Mouse (Mus musculus) forebrain, embryonic 14.5 days (tissue): ENCODE measurements around the gene Adrb1. TPM values are rescaled to one million over a fixed set of nuclear protein-coding genes. Genes with fewer than 3 reads are reported as not detected.
"Not testable (repeated sequence)": the region's sequence is repeated elsewhere in the genome, so short reads cannot be mapped to it uniquely, and the experiment has no call there.

Source experiments
- ATAC-seq: fragments of 200-750 bp; cut with Nextera tagmentation; 2 replicates; pipeline ENCODE4 v1.8.0; 2017; ENCODE audit warnings: mild to moderate bottlenecking, moderate library complexity
- DNase-seq: peaks from one replicate; pipeline ENCODE4 v3.0.0-alpha.2; 2015; ENCODE audit warnings: low spot score
- H3K27ac ChIP-seq: fragments of 300-500 bp; sonication (generic); 2 replicates; pipeline ENCODE4 v1.5.1; 2014; ENCODE audit warnings: low read depth, mild to moderate bottlenecking, control low read depth, low read length, moderate library complexity
- H3K27me3 ChIP-seq: fragments of 300-500 bp; sonication (generic); replicated peaks from 2 replicates; pipeline ENCODE4 v1.6.1; 2014; ENCODE audit warnings: low read length, control low read depth, mixed read lengths; ENCODE audit not compliant: control insufficient read depth, insufficient read depth
- H3K36me3 ChIP-seq: fragments of 300-500 bp; sonication (generic); 2 replicates; pipeline ENCODE4 v1.6.1; 2014; ENCODE audit warnings: low read length, control low read depth; ENCODE audit not compliant: control insufficient read depth, insufficient read depth
- H3K4me1 ChIP-seq: fragments of 300-500 bp; sonication (generic); 2 replicates; pipeline ENCODE4 v1.6.1; 2014; ENCODE audit warnings: antibody characterized with exemption, low read length, control low read depth; ENCODE audit not compliant: control insufficient read depth, insufficient read depth
- H3K4me2 ChIP-seq: fragments of 300-500 bp; sonication (generic); 2 replicates; pipeline ENCODE4 v1.6.1; 2014; ENCODE audit warnings: mild to moderate bottlenecking, control low read depth, low read length
- H3K4me3 ChIP-seq: fragments of 300-500 bp; sonication (generic); 2 replicates; pipeline ENCODE4 v1.5.1; 2014; ENCODE audit warnings: low read depth, low read length, control low read depth
- H3K9ac ChIP-seq: fragments of 300-500 bp; sonication (generic); 2 replicates; pipeline ENCODE4 v1.6.1; 2014; ENCODE audit warnings: mild to moderate bottlenecking, low read length, control low read depth, moderate library complexity
- H3K9me3 ChIP-seq: fragments of 300-500 bp; sonication (generic); replicated peaks from 2 replicates; pipeline ENCODE4 v1.6.1; 2016; ENCODE audit warnings: low read length, control low read depth, mixed read lengths; ENCODE audit not compliant: control insufficient read depth
- WGBS: fragments of 180-500 bp; shearing (Covaris S2); extraction: QIAGEN DNeasy Blood & Tissue Kit; methylation state at CpG from one replicate; pipeline ENCODE4 v1.1.7; 2014; 5-methylcytosine and 5-hydroxymethylcytosine counted together
- polyA plus RNA-seq: library from polyadenylated mRNA; unstranded; fragments of >200 nt; fragmentation: Nextera tagmentation; extraction: Ambion mirVana; gene quantifications from 2 replicates; pipeline ENCODE4 v1.2.1, GENCODE M21; 2014

Adrb1 gene
- polyA plus RNA-seq, 1 experiment from 2014 or later, result 1.1 TPM

GRCm38 (mm10) chr19:56769024-56769423, 47.0 kb downstream of the Adrb1 start:
- ATAC-seq (no peak), DNase-seq (no peak)
- Histone ChIP-seq H3K4me1 (peaks cover 10% of the 10 kb centered on the region; the same call in 1 of the 2 replicates), H3K9me3 (no peaks in the 10 kb centered on the region), H3K9ac (no peak overlapping the region), H3K4me2 (no peak overlapping the region), H3K27me3 (no peaks in the 10 kb centered on the region), H3K36me3 (no peaks in the 10 kb centered on the region), H3K4me3 (no peak overlapping the region), H3K27ac (no peak overlapping the region)
- 95% methylated on average over 9 of the region's 9 CpGs for WGBS

GRCm38 (mm10) chr19:56772158-56772557, 50.2 kb downstream of the Adrb1 start:
- Histone ChIP-seq H3K36me3 (no peaks in the 10 kb centered on the region), H3K9me3 (no peaks in the 10 kb centered on the region), H3K9ac (no peak overlapping the region), H3K27me3 (peaks cover 8% of the 10 kb centered on the region; the same call in 1 of the 2 replicates), H3K4me1 (peaks cover 18% of the 10 kb centered on the region), H3K27ac (no peak overlapping the region), H3K4me2 (no peak overlapping the region), H3K4me3 (no peak overlapping the region)
- DNase-seq (no peak), ATAC-seq (no peak)
- WGBS, result 60% methylated on average over 7 of the region's 7 CpGs

GRCm38 (mm10) chr19:56773393-56773971, 51.5 kb downstream of the Adrb1 start:
- H3K27ac ChIP-seq, result no peak overlapping the region
- WGBS, result 9% methylated on average over 10 of the region's 10 CpGs
- no peak overlapping the region for H3K4me2 ChIP-seq
- DNase-seq (peak; percentile 58), ATAC-seq (peak; percentile 38; the same call in 1 of the 2 replicates)
- no peak overlapping the region for H3K4me3 ChIP-seq
- no peaks in the 10 kb centered on the region for H3K36me3 ChIP-seq
- H3K9me3 ChIP-seq, result no peaks in the 10 kb centered on the region
- H3K4me1 ChIP-seq, result peaks cover 18% of the 10 kb centered on the region
- H3K9ac ChIP-seq, result no peak overlapping the region
- H3K27me3 ChIP-seq, result peaks cover 8% of the 10 kb centered on the region; the same call in 1 of the 2 replicates

- 59% methylated on average over 9 of the region's 9 CpGs for WGBS
- H3K9me3 ChIP-seq, result no peaks in the 10 kb centered on the region
- ATAC-seq (no peak), DNase-seq (no peak)
- H3K4me2 ChIP-seq, result no peak overlapping the region
- no peak overlapping the region for H3K27ac ChIP-seq
- H3K4me3 ChIP-seq, result no peak overlapping the region
- no peaks in the 10 kb centered on the region for H3K36me3 ChIP-seq
- H3K9ac ChIP-seq, result no peak overlapping the region
- H3K4me1 ChIP-seq, result peaks cover 18% of the 10 kb centered on the region
- peaks cover 8% of the 10 kb centered on the region; the same call in 1 of the 2 replicates for H3K27me3 ChIP-seq
Observed at GRCm38 (mm10) chr19:56774408-56774962, 52.5 kb downstream of the Adrb1 start.

GRCm38 (mm10) chr19:56774971-56775892, 53.2 kb downstream of the Adrb1 start:
- Histone ChIP-seq H3K4me1 (peaks cover 18% of the 10 kb centered on the region), H3K27ac (no peak overlapping the region), H3K27me3 (peaks cover 8% of the 10 kb centered on the region; the same call in 1 of the 2 replicates), H3K4me2 (peak overlapping the region; percentile 48), H3K9me3 (no peaks in the 10 kb centered on the region), H3K4me3 (peak overlapping the region; percentile 10; the same call in 1 of the 2 replicates), H3K9ac (peak overlapping the region; percentile 48), H3K36me3 (no peaks in the 10 kb centered on the region)
- no peak for ATAC-seq
- 29% methylated on average over 24 of the region's 24 CpGs for WGBS
- DNase-seq, result peak; percentile 54

GRCm38 (mm10) chr19:56775893-56776718, 54.1 kb downstream of the Adrb1 start:
- H3K4me2 ChIP-seq, result peak overlapping the region; percentile 48
- H3K4me1 ChIP-seq, result peaks cover 18% of the 10 kb centered on the region
- H3K4me3 ChIP-seq, result peak overlapping the region; percentile 10; the same call in 1 of the 2 replicates
- H3K9me3 ChIP-seq, result no peaks in the 10 kb centered on the region
- peaks cover 8% of the 10 kb centered on the region; the same call in 1 of the 2 replicates for H3K27me3 ChIP-seq
- DNase-seq, result peak; percentile 27
- 0 out of 2 replicates have a peak, but pooled peaks have one; percentile 44 for ATAC-seq
- 10% methylated on average over 18 of the region's 18 CpGs for WGBS
- H3K36me3 ChIP-seq, result no peaks in the 10 kb centered on the region
- no peak overlapping the region for H3K27ac ChIP-seq
- H3K9ac ChIP-seq, result peak overlapping the region; percentile 48

GRCm38 (mm10) chr19:56776719-56777382, 54.9 kb downstream of the Adrb1 start:
- Histone ChIP-seq H3K9ac (no peak overlapping the region), H3K4me3 (no peak overlapping the region), H3K9me3 (no peaks in the 10 kb centered on the region), H3K36me3 (no peaks in the 10 kb centered on the region), H3K4me1 (peaks cover 18% of the 10 kb centered on the region), H3K4me2 (no peak overlapping the region), H3K27ac (no peak overlapping the region), H3K27me3 (peaks cover 8% of the 10 kb centered on the region; the same call in 1 of the 2 replicates)
- 52% methylated on average over 16 of the region's 16 CpGs for WGBS
- ATAC-seq, result peak; percentile 65; the same call in 1 of the 2 replicates
- peak; percentile 69 for DNase-seq

GRCm38 (mm10) chr19:56778532-56778931, 56.5 kb downstream of the Adrb1 start:
- not testable (repeated sequence) for H3K9ac ChIP-seq, ATAC-seq, DNase-seq, H3K4me2 ChIP-seq, H3K27ac ChIP-seq, H3K36me3 ChIP-seq, H3K27me3 ChIP-seq, H3K4me3 ChIP-seq, H3K9me3 ChIP-seq
- H3K4me1 ChIP-seq, result peaks cover 13% of the 10 kb centered on the region
- 86% methylated on average over 7 of the region's 7 CpGs for WGBS
